Mouse (Mus musculus): ENCODE data around the gene Hoxb1. TPM values are rescaled to one million over a fixed set of nuclear protein-coding genes. Genes with fewer than 3 reads are reported as not detected.

Hoxb1 gene
- polyA plus RNA-seq, 1 experiment from 2014 or later, result 0.21 TPM

GRCm38 (mm10) chr11:96338957-96339855, 26.3 kb upstream of the Hoxb1 start:
- H3K9me3 ChIP-seq (ENCODE audit: control insufficient read depth, low read length), result no peaks in the 10 kb centered on the region
- peak overlapping the region; percentile 91 for H3K27ac ChIP-seq (ENCODE audit: low read depth, low read length)
- no peaks in the 10 kb centered on the region for H3K36me3 ChIP-seq (ENCODE audit: control insufficient read depth, insufficient read depth, low read length)
- no peak for ATAC-seq
- 16% methylated on average over 7 of the region's 7 CpGs for WGBS
- H3K4me2 ChIP-seq (ENCODE audit: low read length), result peak overlapping the region; percentile 62
- H3K4me1 ChIP-seq (ENCODE audit: control insufficient read depth, insufficient read depth, low read depth, low read length), result peaks cover 7% of the 10 kb centered on the region
- peak overlapping the region; percentile 6; the same call in 1 of the 2 replicates for H3K4me3 ChIP-seq (ENCODE audit: low read length)
- H3K27me3 ChIP-seq (replicated peaks; ENCODE audit: control insufficient read depth, insufficient read depth, low read length), result peaks cover 25% of the 10 kb centered on the region
- H3K9ac ChIP-seq (ENCODE audit: low read depth, low read length), result peak overlapping the region; percentile 3; the same call in 1 of the 2 replicates

DNA sequence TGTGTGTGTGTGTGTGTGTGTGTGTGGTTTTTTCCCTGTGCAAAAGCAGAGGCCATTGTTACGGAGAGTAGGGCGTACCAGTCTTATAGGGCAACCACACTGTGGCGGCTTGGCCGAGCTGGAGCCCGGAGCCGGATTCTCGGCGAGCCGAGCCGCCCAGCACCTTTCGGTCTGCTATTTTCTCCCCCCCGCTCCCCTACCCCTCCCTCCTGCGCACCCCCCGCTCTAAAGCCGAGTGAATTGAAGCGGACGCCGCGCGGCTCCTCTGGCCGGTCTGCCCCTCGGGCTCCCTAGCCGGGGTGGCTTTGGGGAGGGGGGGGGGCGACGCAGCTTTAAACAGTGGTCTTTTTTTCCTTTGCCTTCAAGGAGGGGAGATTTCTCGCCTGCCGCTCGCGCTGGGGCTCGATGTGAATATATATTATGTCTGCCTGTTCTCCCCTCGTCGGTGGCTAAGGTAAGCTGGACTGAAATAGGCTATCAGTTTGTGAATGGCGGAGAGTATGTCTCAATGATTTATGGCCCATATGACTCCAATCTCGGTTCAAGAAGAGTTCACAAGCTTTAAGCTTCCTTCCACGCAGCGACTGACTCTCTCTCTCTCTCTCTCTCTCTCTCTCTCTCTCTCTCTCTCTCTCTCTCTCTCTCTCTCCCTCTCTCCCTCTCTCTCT, 24.7 kb upstream of the Hoxb1 start:
- peaks cover 13% of the 10 kb centered on the region for H3K4me1 ChIP-seq (ENCODE audit: control insufficient read depth, insufficient read depth, low read depth, low read length)
- peak overlapping the region; percentile 62 for H3K4me2 ChIP-seq (ENCODE audit: low read length)
- ATAC-seq, result peak; percentile 63
- peak overlapping the region; percentile 60 for H3K9ac ChIP-seq (ENCODE audit: low read depth, low read length)
- H3K4me3 ChIP-seq (ENCODE audit: low read length), result peak overlapping the region; percentile 41
- H3K36me3 ChIP-seq (ENCODE audit: control insufficient read depth, insufficient read depth, low read length), result no peaks in the 10 kb centered on the region
- H3K9me3 ChIP-seq (ENCODE audit: control insufficient read depth, low read length), result no peaks in the 10 kb centered on the region
- peaks cover 27% of the 10 kb centered on the region for H3K27me3 ChIP-seq (replicated peaks; ENCODE audit: control insufficient read depth, insufficient read depth, low read length)
- under 1% methylated on average over 27 of the region's 36 CpGs for WGBS
- peak overlapping the region; percentile 91 for H3K27ac ChIP-seq (ENCODE audit: low read depth, low read length)

DNA sequence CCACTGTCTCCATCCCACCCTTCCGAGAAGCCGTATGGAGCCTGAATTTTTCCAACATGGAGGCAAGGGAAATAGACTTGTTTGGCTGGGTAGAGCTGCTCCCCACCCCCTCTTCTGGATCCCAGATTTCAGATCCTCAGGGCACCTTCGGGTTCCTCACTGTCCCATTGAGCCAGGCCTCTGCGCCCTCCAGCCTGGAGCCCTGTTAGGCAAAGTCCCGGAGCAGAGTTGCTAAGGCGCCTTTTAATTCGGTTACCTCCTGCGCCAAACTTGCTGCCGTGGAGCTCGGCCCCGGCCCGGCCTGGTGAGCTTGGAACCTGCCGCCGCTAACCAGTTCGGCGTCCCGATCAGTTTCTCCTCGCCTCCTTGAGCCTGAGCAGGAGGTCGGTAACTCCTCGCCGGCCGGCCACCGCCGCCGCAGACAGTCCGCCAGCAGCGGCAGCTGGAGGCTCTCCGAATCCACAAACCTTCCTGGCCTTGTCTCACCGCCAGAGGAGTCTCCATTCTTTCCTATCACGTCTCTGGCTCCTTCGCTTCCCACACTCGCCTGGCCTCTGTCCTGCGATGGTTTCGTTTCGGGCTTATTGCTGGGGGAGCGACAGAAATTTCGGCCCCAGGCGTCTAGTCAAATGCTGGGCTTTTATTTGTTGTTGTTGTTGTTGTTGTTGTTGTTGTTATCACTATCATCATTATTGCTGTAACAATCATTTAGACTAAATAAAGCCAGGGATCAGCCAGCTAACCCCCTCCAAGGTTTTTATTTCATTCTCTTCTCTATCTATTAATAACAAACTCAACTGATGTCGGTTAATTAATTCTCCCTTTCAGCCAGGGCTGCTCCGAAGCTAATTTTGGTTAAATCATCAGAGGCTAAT, 23.6 kb upstream of the Hoxb1 start:
- Histone ChIP-seq H3K4me2 (ENCODE audit: low read length) (peak overlapping the region; percentile 62), H3K36me3 (ENCODE audit: control insufficient read depth, insufficient read depth, low read length) (no peaks in the 10 kb centered on the region), H3K9me3 (ENCODE audit: control insufficient read depth, low read length) (no peaks in the 10 kb centered on the region), H3K27ac (ENCODE audit: low read depth, low read length) (peak overlapping the region; percentile 91), H3K27me3 (replicated peaks; ENCODE audit: control insufficient read depth, insufficient read depth, low read length) (peaks cover 28% of the 10 kb centered on the region), H3K4me1 (ENCODE audit: control insufficient read depth, insufficient read depth, low read depth, low read length) (peaks cover 20% of the 10 kb centered on the region), H3K9ac (ENCODE audit: low read depth, low read length) (peak overlapping the region; percentile 65), H3K4me3 (ENCODE audit: low read length) (peak overlapping the region; percentile 41)
- 1% methylated on average over 40 of the region's 40 CpGs for WGBS
- ATAC-seq, result no peak

DNA sequence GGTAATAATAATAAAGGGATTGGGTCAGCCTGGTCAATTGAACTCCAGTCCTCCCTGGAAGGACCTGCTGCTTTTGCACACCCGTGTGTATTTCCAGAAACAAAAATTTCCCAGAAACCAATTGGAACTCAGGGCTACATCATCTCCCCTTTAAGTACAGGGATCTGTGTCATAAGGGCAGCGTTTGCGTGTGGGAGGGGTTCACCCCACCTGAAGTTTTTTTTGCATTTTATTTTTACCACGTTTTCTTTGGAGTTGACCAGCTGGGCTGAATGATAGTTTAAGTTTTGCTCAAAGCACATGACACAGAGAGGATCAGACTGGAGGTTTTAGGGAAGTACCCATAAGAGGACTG, 23.0 kb upstream of the Hoxb1 start:
- Histone ChIP-seq H3K27ac (ENCODE audit: low read depth, low read length) (peak overlapping the region; percentile 91), H3K4me1 (ENCODE audit: control insufficient read depth, insufficient read depth, low read depth, low read length) (peaks cover 23% of the 10 kb centered on the region), H3K9me3 (ENCODE audit: control insufficient read depth, low read length) (no peaks in the 10 kb centered on the region), H3K36me3 (ENCODE audit: control insufficient read depth, insufficient read depth, low read length) (no peaks in the 10 kb centered on the region), H3K4me3 (ENCODE audit: low read length) (peak overlapping the region; percentile 41), H3K27me3 (replicated peaks; ENCODE audit: control insufficient read depth, insufficient read depth, low read length) (peaks cover 28% of the 10 kb centered on the region), H3K9ac (ENCODE audit: low read depth, low read length) (peak overlapping the region; percentile 65), H3K4me2 (ENCODE audit: low read length) (peak overlapping the region; percentile 62)
- no peak for ATAC-seq
- 1% methylated on average over 4 of the region's 4 CpGs for whole genome bisulfite sequencing

- peaks cover 26% of the 10 kb centered on the region for H3K27me3 ChIP-seq (replicated peaks; ENCODE audit: control insufficient read depth, insufficient read depth, low read length)
- H3K4me1 ChIP-seq (ENCODE audit: control insufficient read depth, insufficient read depth, low read depth, low read length), result peaks cover 23% of the 10 kb centered on the region
- no peak for ATAC-seq
- H3K4me3 ChIP-seq (ENCODE audit: low read length), result peak overlapping the region; percentile 8
- no peaks in the 10 kb centered on the region for H3K36me3 ChIP-seq (ENCODE audit: control insufficient read depth, insufficient read depth, low read length)
- 9% methylated on average over 2 of the region's 2 CpGs for WGBS
- peak overlapping the region; percentile 62 for H3K4me2 ChIP-seq (ENCODE audit: low read length)
- H3K27ac ChIP-seq (ENCODE audit: low read depth, low read length), result peak overlapping the region; percentile 91
- peak overlapping the region; percentile 56 for H3K9ac ChIP-seq (ENCODE audit: low read depth, low read length)
- H3K9me3 ChIP-seq (ENCODE audit: control insufficient read depth, low read length), result no peaks in the 10 kb centered on the region
Measured at GRCm38 (mm10) chr11:96343206-96343745, 22.3 kb upstream of the Hoxb1 start.

- peaks cover 27% of the 10 kb centered on the region for H3K4me1 ChIP-seq (ENCODE audit: control insufficient read depth, insufficient read depth, low read depth, low read length)
- peaks cover 24% of the 10 kb centered on the region for H3K27me3 ChIP-seq (replicated peaks; ENCODE audit: control insufficient read depth, insufficient read depth, low read length)
- H3K4me3 ChIP-seq (ENCODE audit: low read length), result peak overlapping the region; percentile 30
- peak; percentile 35 for ATAC-seq
- peak overlapping the region; percentile 62 for H3K4me2 ChIP-seq (ENCODE audit: low read length)
- H3K36me3 ChIP-seq (ENCODE audit: control insufficient read depth, insufficient read depth, low read length), result no peaks in the 10 kb centered on the region
- 6% methylated on average over 36 of the region's 40 CpGs for WGBS
- peak overlapping the region; percentile 91 for H3K27ac ChIP-seq (ENCODE audit: low read depth, low read length)
- no peaks in the 10 kb centered on the region for H3K9me3 ChIP-seq (ENCODE audit: control insufficient read depth, low read length)
- H3K9ac ChIP-seq (ENCODE audit: low read depth, low read length), result peak overlapping the region; percentile 62
Measured at GRCm38 (mm10) chr11:96344061-96344877, 21.3 kb upstream of the Hoxb1 start.

DNA sequence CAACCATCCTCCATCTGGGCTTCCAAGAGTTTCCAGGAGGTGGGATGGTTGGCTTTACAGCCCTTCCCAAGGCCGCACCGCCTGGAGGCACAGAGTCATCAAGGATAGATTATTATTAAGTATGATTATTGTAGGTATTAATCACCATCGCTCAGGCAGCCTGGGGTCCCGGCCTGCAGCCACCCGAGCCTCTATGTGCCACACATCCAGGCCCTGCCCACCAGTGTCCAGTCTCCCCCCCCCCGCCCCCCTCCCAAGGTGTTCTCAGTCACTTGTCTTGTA, 20.7 kb upstream of the Hoxb1 start:
- peak overlapping the region; percentile 62 for H3K9ac ChIP-seq (ENCODE audit: low read depth, low read length)
- no peaks in the 10 kb centered on the region for H3K9me3 ChIP-seq (ENCODE audit: control insufficient read depth, low read length)
- no peaks in the 10 kb centered on the region for H3K36me3 ChIP-seq (ENCODE audit: control insufficient read depth, insufficient read depth, low read length)
- ATAC-seq, result no peak
- H3K4me1 ChIP-seq (ENCODE audit: control insufficient read depth, insufficient read depth, low read depth, low read length), result peaks cover 29% of the 10 kb centered on the region
- peak overlapping the region; percentile 30 for H3K4me3 ChIP-seq (ENCODE audit: low read length)
- peak overlapping the region; percentile 91 for H3K27ac ChIP-seq (ENCODE audit: low read depth, low read length)
- H3K4me2 ChIP-seq (ENCODE audit: low read length), result peak overlapping the region; percentile 62
- H3K27me3 ChIP-seq (replicated peaks; ENCODE audit: control insufficient read depth, insufficient read depth, low read length), result peaks cover 24% of the 10 kb centered on the region
- WGBS, result 6% methylated on average over 6 of the region's 6 CpGs

GRCm38 (mm10) chr11:96345220-96345892, 20.2 kb upstream of the Hoxb1 start:
- peak overlapping the region; percentile 30 for H3K4me3 ChIP-seq (ENCODE audit: low read length)
- H3K27me3 ChIP-seq (replicated peaks; ENCODE audit: control insufficient read depth, insufficient read depth, low read length), result peaks cover 28% of the 10 kb centered on the region
- H3K9me3 ChIP-seq (ENCODE audit: control insufficient read depth, low read length), result no peaks in the 10 kb centered on the region
- WGBS, result 2% methylated on average over 50 of the region's 56 CpGs
- peak overlapping the region; percentile 91 for H3K27ac ChIP-seq (ENCODE audit: low read depth, low read length)
- H3K4me1 ChIP-seq (ENCODE audit: control insufficient read depth, insufficient read depth, low read depth, low read length), result peaks cover 32% of the 10 kb centered on the region
- no peaks in the 10 kb centered on the region for H3K36me3 ChIP-seq (ENCODE audit: control insufficient read depth, insufficient read depth, low read length)
- peak overlapping the region; percentile 62 for H3K9ac ChIP-seq (ENCODE audit: low read depth, low read length)
- peak overlapping the region; percentile 62 for H3K4me2 ChIP-seq (ENCODE audit: low read length)
- no peak for ATAC-seq
